Mouse (Mus musculus): ENCODE data around the gene B4galnt3. TPM values are rescaled to one million over a fixed set of nuclear protein-coding genes. Genes with fewer than 3 reads are reported as not detected.

The B4galnt3 gene
- polyA plus RNA-seq, 1 experiment, result 0.65 TPM

DNA sequence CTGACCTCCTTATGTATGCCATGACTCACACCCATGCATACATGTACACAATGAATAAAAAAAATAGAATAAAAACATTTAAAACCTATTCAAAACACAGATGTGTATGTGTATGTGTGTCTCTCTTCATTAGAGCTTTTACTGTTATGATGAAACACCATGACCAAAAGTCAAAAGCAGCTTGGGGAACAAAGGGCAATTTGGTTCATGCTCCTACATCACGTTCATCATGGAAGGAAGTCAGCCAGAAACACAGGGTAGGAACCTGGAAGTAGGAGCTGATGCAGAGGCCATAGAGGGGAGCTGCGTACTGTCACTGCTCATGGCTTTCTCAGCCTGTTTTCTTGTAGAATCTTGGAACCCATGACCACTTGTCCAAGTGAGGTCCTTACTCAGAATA, 41.6 kb downstream of the B4galnt3 start:
- no peak overlapping the region for H3K4me3 ChIP-seq (replicated peaks; ENCODE audit: insufficient read depth, low read depth, low read length)
- DNase-seq, result no peak
- H3K27ac ChIP-seq (ENCODE audit: insufficient read depth, low read length), result no peak overlapping the region
- no peak for TF ChIP-seq CTCF (IDR thresholded peaks at IDR 0.05; ENCODE audit: borderline replicate concordance, insufficient read depth, low read depth, low read length)
- no peak for TF ChIP-seq POLR2A (IDR thresholded peaks at IDR 0.05; ENCODE audit: borderline replicate concordance, insufficient read depth, low read length)
- no peaks in the 10 kb centered on the region for H3K27me3 ChIP-seq (ENCODE audit: control insufficient read depth, insufficient read depth, low read length)
- H3K4me1 ChIP-seq (ENCODE audit: control insufficient read depth, insufficient read depth, low read length), result no peaks in the 10 kb centered on the region
- WGBS, result 82% methylated on average over 2 of the region's 2 CpGs

DNA sequence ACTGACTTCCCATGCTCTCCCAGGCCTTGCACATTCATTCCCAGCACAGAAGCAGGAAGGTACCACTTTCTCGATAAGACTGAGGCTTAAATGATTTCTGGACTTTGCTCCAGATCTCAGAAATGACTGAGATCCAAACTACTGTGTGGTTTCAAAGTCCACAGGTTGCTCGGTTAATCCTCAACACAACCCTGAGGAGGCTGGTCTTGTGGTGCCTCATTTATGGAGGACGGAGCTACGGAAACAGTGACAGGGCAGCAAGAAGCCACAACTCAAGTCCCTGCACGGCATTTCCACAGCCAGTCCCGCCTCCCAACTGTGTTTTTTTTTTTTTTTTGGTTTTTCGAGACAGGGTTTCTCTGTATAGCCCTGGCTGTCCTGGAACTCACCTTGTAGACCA, 43.3 kb downstream of the B4galnt3 start:
- WGBS, result 85% methylated on average over 7 of the region's 7 CpGs
- no peak for TF ChIP-seq CTCF (IDR thresholded peaks at IDR 0.05; ENCODE audit: borderline replicate concordance, insufficient read depth, low read depth, low read length)
- no peak for TF ChIP-seq POLR2A (IDR thresholded peaks at IDR 0.05; ENCODE audit: borderline replicate concordance, insufficient read depth, low read length)
- DNase-seq, result no peak
- Histone ChIP-seq H3K4me1 (ENCODE audit: control insufficient read depth, insufficient read depth, low read length) (no peaks in the 10 kb centered on the region), H3K4me3 (replicated peaks; ENCODE audit: insufficient read depth, low read depth, low read length) (no peak overlapping the region), H3K27ac (ENCODE audit: insufficient read depth, low read length) (no peak overlapping the region), H3K27me3 (ENCODE audit: control insufficient read depth, insufficient read depth, low read length) (no peaks in the 10 kb centered on the region)

DNA sequence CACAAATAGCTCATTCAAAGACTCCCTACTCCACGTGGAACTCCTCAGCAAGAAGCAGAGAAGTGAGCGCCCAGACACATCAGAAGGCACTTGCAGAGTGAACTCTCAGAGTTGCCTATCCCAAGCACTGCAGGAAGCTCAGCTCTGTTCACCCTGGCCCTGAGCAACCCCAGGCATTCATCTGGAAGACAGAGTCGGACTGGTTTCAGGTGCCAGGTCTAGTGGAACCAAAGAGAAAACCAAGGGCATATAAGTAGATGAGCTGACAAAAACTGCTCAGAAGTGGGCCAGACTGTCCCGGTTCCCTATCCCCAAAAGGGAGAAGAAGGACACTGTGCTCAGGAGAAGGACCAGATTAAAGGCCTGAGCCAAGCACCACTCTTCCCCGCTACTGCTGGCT, 44.5 kb downstream of the B4galnt3 start:
- Histone ChIP-seq H3K4me3 (replicated peaks; ENCODE audit: insufficient read depth, low read depth, low read length) (no peak overlapping the region), H3K27me3 (ENCODE audit: control insufficient read depth, insufficient read depth, low read length) (no peaks in the 10 kb centered on the region), H3K4me1 (ENCODE audit: control insufficient read depth, insufficient read depth, low read length) (no peaks in the 10 kb centered on the region), H3K27ac (ENCODE audit: insufficient read depth, low read length) (no peak overlapping the region)
- WGBS, result 64% methylated on average over 5 of the region's 5 CpGs
- TF ChIP-seq CTCF (IDR thresholded peaks at IDR 0.05; ENCODE audit: borderline replicate concordance, insufficient read depth, low read depth, low read length) (no peak), POLR2A (IDR thresholded peaks at IDR 0.05; ENCODE audit: borderline replicate concordance, insufficient read depth, low read length) (no peak)
- no peak for DNase-seq

GRCm38 (mm10) chr6:120246676-120247075, 47.7 kb downstream of the B4galnt3 start:
- TF ChIP-seq CTCF (IDR thresholded peaks at IDR 0.05; ENCODE audit: borderline replicate concordance, insufficient read depth, low read depth, low read length), result no peak
- no peak for TF ChIP-seq POLR2A (IDR thresholded peaks at IDR 0.05; ENCODE audit: borderline replicate concordance, insufficient read depth, low read length)
- no peak for DNase-seq
- no peaks in the 10 kb centered on the region for H3K27me3 ChIP-seq (ENCODE audit: control insufficient read depth, insufficient read depth, low read length)
- no peak overlapping the region for H3K27ac ChIP-seq (ENCODE audit: insufficient read depth, low read length)
- H3K4me1 ChIP-seq (ENCODE audit: control insufficient read depth, insufficient read depth, low read length), result no peaks in the 10 kb centered on the region
- WGBS, result 82% methylated on average over 5 of the region's 5 CpGs
- no peak overlapping the region for H3K4me3 ChIP-seq (replicated peaks; ENCODE audit: insufficient read depth, low read depth, low read length)

DNA sequence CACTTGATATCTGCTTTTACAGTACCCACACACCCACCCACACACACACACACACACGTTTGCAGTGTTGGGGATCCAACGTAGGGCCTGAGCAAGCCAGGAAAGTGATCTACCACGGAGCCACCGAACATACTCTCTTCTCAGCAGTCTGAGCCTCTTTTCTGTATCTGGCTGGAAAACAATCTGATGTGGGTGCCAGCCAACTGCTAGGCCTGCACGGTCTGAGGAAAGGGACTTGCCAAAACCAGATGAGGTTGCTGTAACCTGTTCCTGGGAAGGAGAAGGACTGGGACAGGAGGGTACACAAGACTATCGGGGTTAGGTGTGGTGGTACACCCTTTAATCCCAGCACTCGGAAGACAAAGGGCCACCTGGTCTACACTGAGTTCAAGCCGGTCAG, 51.1 kb downstream of the B4galnt3 start:
- Histone ChIP-seq H3K4me1 (ENCODE audit: control insufficient read depth, insufficient read depth, low read length) (no peaks in the 10 kb centered on the region), H3K27me3 (ENCODE audit: control insufficient read depth, insufficient read depth, low read length) (no peaks in the 10 kb centered on the region), H3K27ac (ENCODE audit: insufficient read depth, low read length) (no peak overlapping the region), H3K4me3 (replicated peaks; ENCODE audit: insufficient read depth, low read depth, low read length) (no peak overlapping the region)
- DNase-seq, result peak in 1 of 2 experiments; percentile 27
- TF ChIP-seq CTCF (IDR thresholded peaks at IDR 0.05; ENCODE audit: borderline replicate concordance, insufficient read depth, low read depth, low read length) (no peak), POLR2A (IDR thresholded peaks at IDR 0.05; ENCODE audit: borderline replicate concordance, insufficient read depth, low read length) (no peak)
- WGBS, result 34% methylated on average over 8 of the region's 8 CpGs

- Histone ChIP-seq H3K4me3 (replicated peaks; ENCODE audit: insufficient read depth, low read depth, low read length) (no peak overlapping the region), H3K4me1 (ENCODE audit: control insufficient read depth, insufficient read depth, low read length) (no peaks in the 10 kb centered on the region), H3K27ac (ENCODE audit: insufficient read depth, low read length) (no peak overlapping the region), H3K27me3 (ENCODE audit: control insufficient read depth, insufficient read depth, low read length) (no peaks in the 10 kb centered on the region)
- no peak for TF ChIP-seq CTCF (IDR thresholded peaks at IDR 0.05; ENCODE audit: borderline replicate concordance, insufficient read depth, low read depth, low read length)
- no peak for TF ChIP-seq POLR2A (IDR thresholded peaks at IDR 0.05; ENCODE audit: borderline replicate concordance, insufficient read depth, low read length)
- WGBS, result 89% methylated on average over 8 of the region's 8 CpGs
- DNase-seq, result no peak
Observed at GRCm38 (mm10) chr6:120242530-120242929, 51.8 kb downstream of the B4galnt3 start.

DNA sequence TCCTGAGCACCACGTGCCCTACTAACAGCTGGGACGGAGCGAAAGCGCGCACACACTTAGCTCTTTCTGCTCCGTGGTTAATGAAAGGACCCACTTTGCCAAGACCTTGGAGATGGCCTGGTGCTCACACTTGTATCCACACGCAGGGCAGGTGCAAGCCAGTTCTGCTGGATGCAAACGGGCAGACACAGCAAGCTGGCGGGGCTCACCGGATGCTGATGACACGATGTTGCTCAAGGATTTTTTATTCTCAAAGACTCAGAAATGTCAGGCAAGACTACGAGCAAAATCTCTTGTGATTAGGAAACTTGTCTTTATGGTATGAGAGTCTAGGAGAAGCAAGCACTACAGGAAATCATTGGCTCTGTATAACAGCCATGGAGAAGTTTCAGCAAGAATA, 52.9 kb downstream of the B4galnt3 start:
- Histone ChIP-seq H3K27me3 (ENCODE audit: control insufficient read depth, insufficient read depth, low read length) (no peaks in the 10 kb centered on the region), H3K4me1 (ENCODE audit: control insufficient read depth, insufficient read depth, low read length) (no peaks in the 10 kb centered on the region), H3K27ac (ENCODE audit: insufficient read depth, low read length) (no peak overlapping the region), H3K4me3 (replicated peaks; ENCODE audit: insufficient read depth, low read depth, low read length) (no peak overlapping the region)
- no peak for TF ChIP-seq POLR2A (IDR thresholded peaks at IDR 0.05; ENCODE audit: borderline replicate concordance, insufficient read depth, low read length)
- TF ChIP-seq CTCF (IDR thresholded peaks at IDR 0.05; ENCODE audit: borderline replicate concordance, insufficient read depth, low read depth, low read length), result no peak
- 83% methylated on average over 12 of the region's 12 CpGs for WGBS
- DNase-seq, result no peak

DNA sequence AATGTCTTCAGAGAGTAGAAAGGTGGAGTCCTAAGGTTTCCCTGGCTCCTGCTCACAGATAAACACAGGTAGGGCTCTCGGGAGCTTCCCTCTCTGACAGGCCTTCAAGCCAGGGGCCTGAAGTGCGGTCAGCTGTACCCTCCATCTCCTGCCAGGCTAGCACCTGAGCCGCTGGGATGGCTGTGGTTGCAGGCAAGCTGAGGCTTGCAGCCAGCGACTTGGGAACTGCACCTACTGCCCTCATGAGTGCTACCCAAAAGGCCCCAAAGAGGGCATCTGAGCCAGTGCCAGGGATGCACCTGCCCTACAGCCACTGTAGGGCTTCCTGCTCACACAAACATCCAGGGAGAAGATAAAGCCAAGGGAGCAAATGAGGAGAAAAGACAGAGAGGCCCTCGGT, 53.9 kb downstream of the B4galnt3 start:
- H3K4me1 ChIP-seq (ENCODE audit: control insufficient read depth, insufficient read depth, low read length), result no peaks in the 10 kb centered on the region
- peak; percentile 32 to 53 for DNase-seq
- WGBS, result 42% methylated on average over 5 of the region's 5 CpGs
- no peak for TF ChIP-seq CTCF (IDR thresholded peaks at IDR 0.05; ENCODE audit: borderline replicate concordance, insufficient read depth, low read depth, low read length)
- no peak for TF ChIP-seq POLR2A (IDR thresholded peaks at IDR 0.05; ENCODE audit: borderline replicate concordance, insufficient read depth, low read length)
- no peaks in the 10 kb centered on the region for H3K27me3 ChIP-seq (ENCODE audit: control insufficient read depth, insufficient read depth, low read length)
- no peak overlapping the region for H3K4me3 ChIP-seq (replicated peaks; ENCODE audit: insufficient read depth, low read depth, low read length)
- no peak overlapping the region for H3K27ac ChIP-seq (ENCODE audit: insufficient read depth, low read length)

All from cerebellum, adult 2 months (tissue).